Mouse (Mus musculus): Measurements from ENCODE around the gene Sec14l4.

Gene Sec14l4

DNA sequence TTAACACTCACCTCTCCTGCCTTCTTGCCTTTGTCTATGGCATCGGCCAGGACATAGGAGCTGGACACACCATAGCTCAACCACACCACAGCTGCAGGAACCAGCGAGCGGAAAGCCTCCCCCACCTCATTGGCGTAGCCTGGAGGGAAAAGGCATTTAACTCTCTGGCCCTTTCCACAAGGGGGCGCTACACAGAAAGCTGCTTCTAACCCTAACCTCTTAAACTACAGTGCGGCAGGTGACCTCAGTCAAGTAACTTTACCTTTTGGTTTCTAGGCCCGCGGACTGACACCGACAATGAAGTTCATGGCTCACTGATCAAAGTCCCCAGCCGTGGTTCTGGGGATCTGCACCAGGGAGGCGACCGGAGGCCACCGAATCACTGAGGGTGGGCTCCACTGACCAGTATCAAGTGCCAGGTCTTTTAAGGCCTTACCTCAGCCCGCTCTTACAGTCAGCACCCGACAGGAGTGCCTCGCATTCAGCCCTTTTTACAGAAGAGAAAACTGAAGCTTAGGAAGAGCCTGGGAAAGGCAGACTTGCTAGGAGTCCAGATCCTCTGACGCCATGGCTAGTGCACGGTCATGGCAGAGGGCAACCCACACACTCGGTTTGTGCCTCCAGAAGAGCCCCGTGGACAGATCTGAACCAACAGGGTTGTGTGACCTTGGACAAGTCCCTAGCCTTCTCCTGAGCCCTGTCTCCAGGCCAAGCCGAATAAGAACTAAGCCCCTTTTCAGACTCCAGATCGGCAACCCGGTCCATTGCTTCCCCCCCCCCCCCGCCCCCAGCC lies 63.3 kb downstream of the Sec14l4 start:
- no peaks in the 10 kb centered on the region for H3K27me3 ChIP-seq (ENCODE audit: insufficient read depth, low read length)
- H3K4me3 ChIP-seq (replicated peaks; ENCODE audit: low read length): peak overlapping the region; percentile 86
- H3K36me3 ChIP-seq (ENCODE audit: insufficient read depth, low read length): peaks cover 45% of the 10 kb centered on the region
- peaks cover 8% of the 10 kb centered on the region for H3K9me3 ChIP-seq (ENCODE audit: low read length)
- TF ChIP-seq NANOG (IDR thresholded peaks at IDR 0.05; ENCODE audit: borderline replicate concordance, low read length): no peak
- TF ChIP-seq CTCF (conservative IDR thresholded peaks at IDR 0.05; ENCODE audit: low read length): peak; percentile 85
- TF ChIP-seq POU5F1 (IDR thresholded peaks at IDR 0.05; ENCODE audit: borderline replicate concordance, low read length): no peak
- peaks cover 52% of the 10 kb centered on the region for H3K4me1 ChIP-seq (replicated peaks; ENCODE audit: low read depth, low read length)

DNA sequence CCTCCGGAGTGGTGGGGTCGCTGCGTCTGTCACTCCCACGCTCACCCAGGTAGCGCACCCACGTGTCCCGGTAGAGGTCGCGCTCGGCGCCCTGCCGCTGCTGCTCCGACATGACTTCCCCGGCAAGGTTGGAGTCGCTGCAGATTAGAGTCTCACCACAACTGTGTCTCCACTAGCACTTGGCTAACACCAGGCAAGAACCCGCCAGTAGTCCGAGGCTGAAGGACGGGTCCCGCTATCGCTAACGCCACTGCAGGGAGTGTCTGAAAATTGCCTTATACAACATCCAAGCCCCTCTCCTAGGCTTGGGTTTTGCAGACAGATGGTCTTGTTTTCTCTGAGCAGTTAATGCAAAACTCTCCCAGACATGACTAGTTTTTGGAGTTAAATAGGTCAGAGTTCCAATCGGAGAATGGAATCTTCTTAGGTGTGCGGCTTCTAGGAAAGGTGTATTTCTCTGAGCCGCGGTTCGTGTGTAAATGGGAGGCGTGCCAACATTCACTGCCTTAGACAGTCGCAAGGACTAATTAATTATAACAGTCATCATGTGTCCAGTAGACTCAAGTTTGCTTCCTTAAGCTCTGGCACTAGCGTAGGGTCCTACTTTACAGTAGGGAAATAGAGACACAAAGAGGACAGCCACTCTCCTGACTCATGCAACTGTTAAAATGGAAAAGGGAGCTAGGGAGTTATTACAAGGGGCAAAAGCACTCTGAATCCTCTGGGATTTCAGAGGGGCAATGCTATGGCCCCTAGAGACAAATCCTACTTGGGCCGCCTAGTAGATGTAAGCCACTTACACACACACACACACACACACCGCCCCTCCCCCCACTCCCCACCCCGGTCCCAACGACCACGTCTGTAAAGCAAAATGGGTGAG lies 64.2 kb downstream of the Sec14l4 start, which contains the start of gene Mtfp1:
Gene Mtfp1 (minus strand): TSS at position 275 of the 883 bp plus-strand sequence.
- Histone ChIP-seq H3K4me1 (replicated peaks; ENCODE audit: low read depth, low read length) (peaks cover 55% of the 10 kb centered on the region), H3K27me3 (ENCODE audit: insufficient read depth, low read length) (no peaks in the 10 kb centered on the region), H3K4me3 (replicated peaks; ENCODE audit: low read length) (peak within 1 kb of the TSS; percentile 86), H3K36me3 (ENCODE audit: insufficient read depth, low read length) (peaks cover 49% of the 10 kb centered on the region), H3K9me3 (ENCODE audit: low read length) (peaks cover 8% of the 10 kb centered on the region)
- TF ChIP-seq NANOG (IDR thresholded peaks at IDR 0.05; ENCODE audit: borderline replicate concordance, low read length) (no peak), CTCF (conservative IDR thresholded peaks at IDR 0.05; ENCODE audit: low read length) (no peak), POU5F1 (IDR thresholded peaks at IDR 0.05; ENCODE audit: borderline replicate concordance, low read length) (no peak)

DNA sequence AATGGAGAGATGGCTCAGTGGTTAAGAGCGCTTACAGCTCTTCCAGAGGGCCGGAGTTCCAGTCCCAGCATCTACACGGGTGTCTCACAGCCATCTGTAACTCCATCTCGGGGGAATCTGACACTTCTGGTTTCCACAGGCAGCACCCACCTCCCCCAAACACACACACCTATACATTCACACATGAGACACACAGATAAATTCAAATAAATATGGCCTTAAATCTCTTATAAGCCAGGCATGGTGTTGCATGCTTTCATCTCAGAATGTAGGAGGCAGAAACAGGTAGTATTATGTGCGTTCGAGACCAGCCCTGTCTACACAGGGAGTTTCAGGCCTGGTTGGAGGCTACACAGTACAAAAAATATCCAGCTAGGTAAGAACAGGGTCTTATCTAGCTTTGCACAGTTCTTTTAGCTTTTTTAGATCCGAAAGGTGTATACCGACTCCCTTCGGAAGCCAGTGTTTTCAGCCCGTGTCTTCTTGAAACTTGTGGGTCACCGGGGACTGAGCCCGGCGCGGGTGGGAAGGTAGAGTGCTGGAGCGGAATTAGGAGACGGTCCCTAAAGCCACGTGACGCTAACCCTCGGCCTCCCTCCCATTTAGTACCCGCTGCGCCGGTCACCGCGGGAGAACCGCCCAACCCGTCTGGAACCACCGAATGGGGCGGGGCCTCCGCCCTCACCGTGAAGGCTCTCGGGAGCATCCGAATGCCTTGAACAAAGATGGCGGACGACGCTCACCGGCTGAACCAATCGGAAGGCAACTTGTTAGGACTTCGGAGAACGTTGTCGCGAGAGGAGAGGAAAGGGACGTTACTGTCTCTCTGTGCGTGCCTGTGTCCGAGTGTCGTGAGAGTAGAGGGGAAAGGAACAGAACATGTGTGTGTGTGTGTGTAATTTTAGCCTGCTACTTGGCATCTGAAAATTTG lies 65.1 kb downstream of the Sec14l4 start:
- peaks cover 55% of the 10 kb centered on the region for H3K4me1 ChIP-seq (replicated peaks; ENCODE audit: low read depth, low read length)
- H3K4me3 ChIP-seq (replicated peaks; ENCODE audit: low read length): peak overlapping the region; percentile 86
- H3K36me3 ChIP-seq (ENCODE audit: insufficient read depth, low read length): peaks cover 42% of the 10 kb centered on the region
- peaks cover under 1% of the 10 kb centered on the region; the same call in 1 of the 2 replicates for H3K9me3 ChIP-seq (ENCODE audit: low read length)
- TF ChIP-seq NANOG (IDR thresholded peaks at IDR 0.05; ENCODE audit: borderline replicate concordance, low read length) (no peak), POU5F1 (IDR thresholded peaks at IDR 0.05; ENCODE audit: borderline replicate concordance, low read length) (no peak), CTCF (conservative IDR thresholded peaks at IDR 0.05; ENCODE audit: low read length) (no peak)
- H3K27me3 ChIP-seq (ENCODE audit: insufficient read depth, low read length): no peaks in the 10 kb centered on the region

DNA sequence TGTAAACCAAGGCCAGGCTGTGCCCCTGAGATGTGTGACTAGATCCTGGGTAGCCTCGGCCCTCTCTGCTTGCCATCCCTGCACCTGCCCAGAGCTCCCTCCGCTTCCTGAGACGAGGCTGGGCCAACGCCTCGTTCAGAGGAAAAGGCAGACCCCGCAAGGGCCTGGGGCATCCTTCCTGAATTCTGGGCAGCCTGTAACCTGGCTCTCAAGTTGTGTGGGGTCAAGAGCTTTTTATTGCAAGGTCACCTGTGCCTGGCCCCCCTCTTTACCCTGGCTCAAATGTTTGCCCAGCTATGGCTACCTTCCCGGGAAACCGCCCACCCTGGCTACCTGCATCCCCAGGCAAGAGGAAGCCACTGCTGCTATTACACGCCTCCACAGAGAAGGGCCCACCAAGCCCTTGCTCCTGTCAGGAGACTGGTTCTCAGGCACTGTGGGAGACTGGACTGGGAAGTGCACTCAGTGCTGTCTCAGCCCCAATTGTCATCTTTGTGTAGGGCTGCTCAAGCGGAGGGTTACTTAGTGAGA lies 65.9 kb downstream of the Sec14l4 start:
- Histone ChIP-seq H3K27me3 (ENCODE audit: insufficient read depth, low read length) (no peaks in the 10 kb centered on the region), H3K4me3 (replicated peaks; ENCODE audit: low read length) (peak overlapping the region; percentile 86), H3K36me3 (ENCODE audit: insufficient read depth, low read length) (peaks cover 39% of the 10 kb centered on the region), H3K9me3 (ENCODE audit: low read length) (no peaks in the 10 kb centered on the region), H3K4me1 (replicated peaks; ENCODE audit: low read depth, low read length) (peaks cover 55% of the 10 kb centered on the region)
- TF ChIP-seq CTCF (conservative IDR thresholded peaks at IDR 0.05; ENCODE audit: low read length): no peak
- TF ChIP-seq NANOG (IDR thresholded peaks at IDR 0.05; ENCODE audit: borderline replicate concordance, low read length): no peak
- TF ChIP-seq POU5F1 (IDR thresholded peaks at IDR 0.05; ENCODE audit: borderline replicate concordance, low read length): no peak

Measured in E14TG2a.4 (cell line).